Comparison of ENCODE assay signal across 11 mouse cellular contexts in the genomic region with DNA sequence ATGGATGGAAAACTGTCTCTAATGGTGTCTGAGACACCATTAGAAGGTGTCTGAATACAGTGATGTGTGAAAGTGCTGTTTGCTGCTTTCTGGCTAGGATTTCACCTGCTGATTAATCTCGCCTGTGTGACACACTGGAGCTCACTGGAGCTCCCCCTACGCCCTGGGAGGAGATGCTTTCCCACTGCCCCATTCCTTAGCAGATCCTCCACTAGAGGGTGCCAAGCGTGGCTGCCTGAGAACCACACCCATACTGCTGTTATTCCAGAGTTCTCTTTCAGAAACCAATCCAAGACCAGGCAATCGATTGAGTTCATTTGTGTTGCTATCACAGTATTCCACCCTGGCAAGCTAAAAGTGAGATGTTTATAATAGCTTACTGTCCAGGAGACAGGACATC.
DNase-seq lines count a peak whose midpoint lies in the region; ATAC-seq and TF ChIP-seq lines count a peak whose summit lies in the region.
"Had no signal": no experiment of that assay in that cellular context is flagged by ENCODE, and none has a peak within 500 bp of the region (broad histone marks: within the 10 kb centered on the region; RNA-seq: fewer than 3 reads in every experiment).

No protein-coding gene starts in this region.

- H3K4me1 ChIP-seq in lung, postnatal 0 days (ENCODE audit: insufficient read depth, low read depth, low read length), result no peaks in the 10 kb centered on the region
- H3K4me1 ChIP-seq: heart, embryonic 12.5 days; liver, embryonic 15.5 days had no signal

- no peak overlapping the region for H3K27ac ChIP-seq in lung, postnatal 0 days (ENCODE audit: low read length)
- H3K27ac ChIP-seq: liver, embryonic 15.5 days had no signal

- peak; percentile 54 for TF ChIP-seq CTCF in lung, postnatal 0 days (IDR thresholded peaks at IDR 0.05)

- no peak overlapping the region for H3K4me3 ChIP-seq in lung, postnatal 0 days (ENCODE audit: low read depth, low read length)
- H3K4me3 ChIP-seq: erythroblast, embryonic 14.5 days; heart, embryonic 12.5 days; liver, embryonic 15.5 days had no signal

- H3K27me3 ChIP-seq in lung, postnatal 0 days (replicated peaks; ENCODE audit: insufficient read depth, low read length), result no peaks in the 10 kb centered on the region
- H3K27me3 ChIP-seq: heart, embryonic 12.5 days; liver, embryonic 15.5 days had no signal

- DNase-seq in heart, postnatal 4 days, result peak; percentile 7
- no peak for DNase-seq in heart, postnatal 25 days (ENCODE audit: low spot score)
- no peak for DNase-seq in lung, postnatal 0 days (ENCODE audit: low spot score)
- DNase-seq in lung, postnatal 4 days, result no peak
- peak; percentile 63 for DNase-seq in ZHBTc4 (ENCODE audit: low read depth, low spot score)
- peak; percentile 21 for DNase-seq in mesoderm, embryonic 11.5 days (ENCODE audit: low read depth, low spot score)
- no peak for DNase-seq in ovary, postnatal 36 days (ENCODE audit: low spot score)
- DNase-seq: thymus, adult 18-20 months had no signal

- intact Hi-C loops in heart, postnatal 25 days (cut with DNase I), result no loop called here

- H3K9ac ChIP-seq in lung, postnatal 0 days (replicated peaks; ENCODE audit: low read depth), result no peak overlapping the region
- H3K9ac ChIP-seq: heart, embryonic 12.5 days; liver, embryonic 15.5 days had no signal

- 38% methylated on average over 4 of the region's 4 CpGs for whole genome bisulfite sequencing in lung, postnatal 0 days

- no peak for ATAC-seq in lung, postnatal 0 days

- no peaks in the 10 kb centered on the region for H3K9me3 ChIP-seq in lung, postnatal 0 days (ENCODE audit: low read length)
- H3K9me3 ChIP-seq: heart, embryonic 12.5 days; liver, embryonic 15.5 days had no signal

- H3K36me3 ChIP-seq in lung, postnatal 0 days (ENCODE audit: insufficient read depth, low read length), result no peaks in the 10 kb centered on the region
- H3K36me3 ChIP-seq: heart, embryonic 12.5 days; liver, embryonic 15.5 days had no signal

- TF ChIP-seq EP300 in lung, postnatal 0 days (IDR thresholded peaks at IDR 0.05), result no peak

- H3K4me2 ChIP-seq in lung, postnatal 0 days (replicated peaks; ENCODE audit: low read depth, low read length), result no peak overlapping the region
- H3K4me2 ChIP-seq: heart, embryonic 12.5 days; liver, embryonic 15.5 days had no signal

Comparison
In these comparisons a context has a peak if more than half of its experiments do, and no peak if none do; other contexts are left out.
1. DNase-seq: peak in heart, postnatal 4 days (single experiment), ZHBTc4 (single experiment) and mesoderm, embryonic 11.5 days (single experiment); none in heart, postnatal 25 days (single experiment), lung, postnatal 0 days (single experiment), lung, postnatal 4 days (0 of 2) and ovary, postnatal 36 days (single experiment).